Mouse (Mus musculus) heart, postnatal 4 days (tissue): ENCODE measurements around the gene Ermard. TPM values are rescaled to one million over a fixed set of nuclear protein-coding genes. Genes with fewer than 3 reads are reported as not detected.

Source experiments
- DNase-seq: peaks from one replicate; pipeline ENCODE4 v3.0.0; 2021
- total RNA-seq, 2 experiments: library from RNA; stranded (reverse); gene quantifications; 2 replicates each; pipeline ENCODE4 v1.2.3; 2021

The Ermard gene
- total RNA-seq, 2 experiments from 2014 or later = 34.8 to 46.8 TPM

GRCm38 (mm10) chr17:15129630-15130287 is 88.8 kb downstream of the Ermard start:
- DNase-seq = peak; percentile 38

GRCm38 (mm10) chr17:15130288-15130656 is 89.3 kb downstream of the Ermard start:
- no peak for DNase-seq

GRCm38 (mm10) chr17:15134905-15135669 is 94.1 kb downstream of the Ermard start:
- peak; percentile 25 for DNase-seq

- DNase-seq = peak; percentile 43
These were observed 96.4 kb downstream of the Ermard start for GRCm38 (mm10) chr17:15137443-15137842.

Other genes with a start within 250 kb of the Ermard start
- gene Wdr27, start 98.0 kb upstream of the Ermard start, total RNA-seq = 1 to 10 TPM in 1 of 2 experiments, under 1 TPM in 1; 0.81 to 1.3 TPM
- 10 to 100 TPM; 18.6 to 18.9 TPM for gene 1600012H06Rik, start 98.0 kb upstream of the Ermard start, total RNA-seq
- gene Phf10, start 79.9 kb upstream of the Ermard start, total RNA-seq = 10 to 100 TPM; 67.8 to 69.4 TPM
- 1 to 10 TPM; 3.3 to 4.8 TPM for gene 9030025P20Rik, start 62.7 kb upstream of the Ermard start, total RNA-seq
- gene Gm3417, start 62.4 kb upstream of the Ermard start, total RNA-seq = under 1 TPM in 1 of 2 experiments, not detected in 1; 0.48 TPM
- 1 to 10 TPM; 3.2 to 3.9 TPM for gene Gm3435, start 31.0 kb upstream of the Ermard start, total RNA-seq
- under 1 TPM in 1 of 2 experiments, not detected in 1; 0.60 TPM for gene Tcte3, start 280 bp downstream of the Ermard start, total RNA-seq
- 1 to 10 TPM; 2.5 to 2.6 TPM for gene Gm3448, start 329 bp downstream of the Ermard start, total RNA-seq